In the genomic region with DNA sequence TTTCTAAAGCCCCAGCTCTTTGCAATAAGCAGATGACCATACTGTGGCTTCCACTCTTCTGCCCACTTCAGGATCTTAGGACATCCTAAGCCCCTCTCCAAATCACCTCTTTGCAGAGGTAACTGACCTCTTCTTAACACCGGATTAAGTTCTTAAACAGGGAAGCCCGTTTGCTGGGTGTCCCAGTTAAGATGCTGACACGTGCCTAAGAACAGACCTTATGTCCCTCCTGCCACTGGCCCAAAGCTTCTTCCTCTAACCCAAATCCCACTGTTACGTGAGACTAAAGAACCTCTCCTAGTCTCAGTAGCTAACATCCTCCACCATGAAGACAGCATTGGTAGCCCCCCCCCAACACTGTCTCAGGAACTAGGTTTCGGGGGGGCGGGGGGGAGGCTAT, we compare ENCODE assay signal across 26 mouse cellular contexts.
"Had no signal": no experiment of that assay in that cellular context is flagged by ENCODE, and none has a peak within 500 bp of the region (broad histone marks: within the 10 kb centered on the region; RNA-seq: fewer than 3 reads in every experiment).

No protein-coding gene starts in this region.

- H3K4me2 ChIP-seq: embryonic facial prominence, embryonic 12.5 days; embryonic facial prominence, embryonic 13.5 days; embryonic facial prominence, embryonic 15.5 days; forebrain, embryonic 12.5 days; forebrain, embryonic 13.5 days; forebrain, embryonic 15.5 days had no signal

- H3K9me3 ChIP-seq: embryonic facial prominence, embryonic 10.5 days; embryonic facial prominence, embryonic 12.5 days; embryonic facial prominence, embryonic 13.5 days; embryonic facial prominence, embryonic 15.5 days; forebrain, embryonic 10.5 days; forebrain, embryonic 12.5 days; forebrain, embryonic 13.5 days; forebrain, embryonic 15.5 days had no signal

- ATAC-seq: forebrain, embryonic 13.5 days; forebrain, embryonic 14.5 days; forebrain, embryonic 15.5 days; forebrain, postnatal 0 days had no signal

- H3K4me3 ChIP-seq: embryonic facial prominence, embryonic 10.5 days; embryonic facial prominence, embryonic 12.5 days; embryonic facial prominence, embryonic 13.5 days; embryonic facial prominence, embryonic 15.5 days; erythroblast, embryonic 14.5 days; forebrain, embryonic 10.5 days; forebrain, embryonic 12.5 days; forebrain, embryonic 13.5 days; forebrain, embryonic 15.5 days; gastrocnemius, adult 2 months; heart, adult 2 months had no signal

- DNase-seq: cerebellum, adult 8-10 months; cerebellum, adult 9-10 months; cerebellum, adult 9-11 months; cerebellum, postnatal 10 days; cerebellum, postnatal 14 days; cerebellum, postnatal 36 days; embryo, embryonic 11 days; forebrain, postnatal 0 days; gastrocnemius, adult 2 months; gastrocnemius, postnatal 10 days; gastrocnemius, postnatal 14 days; gastrocnemius, postnatal 25 days; gastrocnemius, postnatal 36 days; heart, adult 11 months; heart, adult 18-20 months; heart, adult 2 months had no signal

- H3K36me3 ChIP-seq: embryonic facial prominence, embryonic 10.5 days; embryonic facial prominence, embryonic 12.5 days; embryonic facial prominence, embryonic 13.5 days; embryonic facial prominence, embryonic 15.5 days; forebrain, embryonic 10.5 days; forebrain, embryonic 12.5 days; forebrain, embryonic 15.5 days had no signal

- H3K27ac ChIP-seq: embryonic facial prominence, embryonic 10.5 days; embryonic facial prominence, embryonic 12.5 days; embryonic facial prominence, embryonic 13.5 days; embryonic facial prominence, embryonic 15.5 days; forebrain, embryonic 10.5 days; forebrain, embryonic 12.5 days; forebrain, embryonic 13.5 days; forebrain, embryonic 15.5 days; gastrocnemius, adult 2 months; heart, adult 2 months had no signal

- H3K4me1 ChIP-seq: embryonic facial prominence, embryonic 12.5 days; embryonic facial prominence, embryonic 15.5 days had no signal

- H3K27me3 ChIP-seq: embryonic facial prominence, embryonic 13.5 days; embryonic facial prominence, embryonic 15.5 days; forebrain, embryonic 12.5 days; forebrain, embryonic 13.5 days; forebrain, embryonic 15.5 days had no signal

- H3K9ac ChIP-seq: embryonic facial prominence, embryonic 12.5 days; embryonic facial prominence, embryonic 13.5 days; embryonic facial prominence, embryonic 15.5 days; forebrain, embryonic 12.5 days; forebrain, embryonic 13.5 days; forebrain, embryonic 15.5 days; forebrain, postnatal 0 days had no signal
